Mouse (Mus musculus) neural tube, embryonic 11.5 days (tissue): ENCODE results near the gene Rbfox2. TPM values are rescaled to one million over a fixed set of nuclear protein-coding genes. Genes with fewer than 3 reads are reported as not detected.
"Not testable (repeated sequence)": the region's sequence is repeated elsewhere in the genome, so short reads cannot be mapped to it uniquely, and the experiment has no call there.

ENCODE experiments used
- ATAC-seq: fragments of 200-750 bp; cut with Nextera tagmentation; 2 replicates; pipeline ENCODE4 v1.8.0; 2017; ENCODE audit warnings: moderate number of reproducible peaks, mild to moderate bottlenecking, moderate TSS enrichment, moderate library complexity; ENCODE audit not compliant: insufficient read depth, low FRiP score, low TSS enrichment
- DNase-seq: peaks from one replicate; pipeline ENCODE4 v3.0.0-alpha.2; 2015; ENCODE audit warnings: low spot score
- H3K27ac ChIP-seq: fragments of 300-500 bp; sonication (generic); 2 replicates; pipeline ENCODE4 v1.5.1; 2014; ENCODE audit warnings: low read depth, mild to moderate bottlenecking, low read length
- H3K27me3 ChIP-seq: fragments of 300-500 bp; sonication (generic); 2 replicates; pipeline ENCODE4 v1.6.1; 2014; ENCODE audit warnings: mild to moderate bottlenecking, low read length, mixed read lengths; ENCODE audit not compliant: control insufficient read depth, insufficient read depth
- H3K36me3 ChIP-seq: fragments of 300-500 bp; sonication (generic); 2 replicates; pipeline ENCODE4 v1.6.1; 2014; ENCODE audit warnings: mild to moderate bottlenecking, low read length, moderate library complexity, mixed read lengths; ENCODE audit not compliant: control insufficient read depth, insufficient read depth
- H3K4me1 ChIP-seq: fragments of 300-500 bp; sonication (generic); 2 replicates; pipeline ENCODE4 v1.6.1; 2014; ENCODE audit warnings: low read length, mixed read lengths; ENCODE audit not compliant: control insufficient read depth, insufficient read depth
- H3K4me2 ChIP-seq: fragments of 300-500 bp; sonication (generic); 2 replicates; pipeline ENCODE4 v1.6.1; 2014; ENCODE audit warnings: low read depth, mild to moderate bottlenecking, moderate library complexity
- H3K4me3 ChIP-seq: fragments of 300-500 bp; sonication (generic); 2 replicates; pipeline ENCODE4 v1.5.1; 2014; ENCODE audit warnings: low read depth, low read length
- H3K9ac ChIP-seq: fragments of 300-500 bp; sonication (generic); 2 replicates; pipeline ENCODE4 v1.6.1; 2014; ENCODE audit warnings: mild to moderate bottlenecking, low read length
- H3K9me3 ChIP-seq: fragments of 300-500 bp; sonication (generic); 2 replicates; pipeline ENCODE4 v1.6.1; 2016; ENCODE audit warnings: low read length; ENCODE audit not compliant: control insufficient read depth
- WGBS: fragments of 180-500 bp; shearing (Covaris S2); extraction: QIAGEN DNeasy Blood & Tissue Kit; methylation state at CpG from one replicate; pipeline ENCODE4 v1.1.7; 2014; 5-methylcytosine and 5-hydroxymethylcytosine counted together
- polyA plus RNA-seq: library from polyadenylated mRNA; unstranded; fragments of >200 nt; fragmentation: Nextera tagmentation; extraction: Ambion mirVana; gene quantifications from 2 replicates; pipeline ENCODE4 v1.2.1, GENCODE M21; 2014

The Rbfox2 gene
- polyA plus RNA-seq, 1 experiment from 2014 or later, result 123 TPM

DNA sequence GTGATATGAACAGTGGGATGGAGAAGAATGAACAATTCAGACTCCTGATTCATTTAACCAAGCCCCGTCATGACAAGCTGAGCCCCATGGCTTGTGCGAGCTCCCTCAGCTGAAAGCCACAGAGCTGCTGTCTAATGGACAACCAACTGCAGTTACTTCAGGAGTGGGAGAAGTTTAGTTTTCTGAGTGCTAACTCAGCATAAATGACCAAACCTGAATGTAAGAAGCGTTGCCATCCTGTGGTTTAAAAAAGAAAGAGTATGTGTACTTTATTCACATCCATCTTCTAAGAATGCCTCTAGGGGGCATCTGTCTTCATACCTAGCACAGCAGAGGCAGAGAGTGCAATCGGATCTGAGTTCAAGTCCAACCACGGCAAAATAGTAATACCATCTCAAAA is 35.5 kb downstream of the Rbfox2 start:
- Histone ChIP-seq H3K27me3 (no peaks in the 10 kb centered on the region), H3K4me3 (no peak overlapping the region), H3K9me3 (no peaks in the 10 kb centered on the region), H3K4me2 (no peak overlapping the region), H3K36me3 (no peaks in the 10 kb centered on the region), H3K9ac (no peak overlapping the region), H3K4me1 (peaks cover 3% of the 10 kb centered on the region), H3K27ac (no peak overlapping the region)
- DNase-seq (no peak), ATAC-seq (no peak)
- WGBS, result 89% methylated on average over 5 of the region's 5 CpGs

DNA sequence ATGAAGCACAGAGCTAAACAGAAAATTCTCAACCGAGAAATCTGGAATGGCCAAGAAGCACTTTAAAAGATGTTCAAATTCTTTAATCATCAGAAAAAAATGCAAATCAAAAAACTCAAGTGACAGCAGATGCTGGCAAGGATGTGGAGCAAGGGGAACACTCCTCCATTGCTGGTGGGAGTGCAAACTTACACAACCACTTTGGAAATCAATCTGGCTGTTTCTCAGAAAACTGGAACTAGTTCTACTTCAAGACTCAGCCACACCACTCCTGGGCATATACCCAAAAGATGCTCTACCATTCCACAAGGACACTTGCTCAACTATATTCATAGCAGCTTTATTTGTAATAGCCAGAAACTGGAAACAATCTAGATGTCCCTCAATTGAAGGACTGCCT is 37.3 kb downstream of the Rbfox2 start:
- H3K9me3 ChIP-seq, H3K4me1 ChIP-seq, ATAC-seq, H3K27ac ChIP-seq, H3K4me2 ChIP-seq, H3K9ac ChIP-seq, DNase-seq, H3K4me3 ChIP-seq, H3K27me3 ChIP-seq, H3K36me3 ChIP-seq: not testable (repeated sequence)
- 100% methylated on average over 1 of the region's 1 CpGs for WGBS

DNA sequence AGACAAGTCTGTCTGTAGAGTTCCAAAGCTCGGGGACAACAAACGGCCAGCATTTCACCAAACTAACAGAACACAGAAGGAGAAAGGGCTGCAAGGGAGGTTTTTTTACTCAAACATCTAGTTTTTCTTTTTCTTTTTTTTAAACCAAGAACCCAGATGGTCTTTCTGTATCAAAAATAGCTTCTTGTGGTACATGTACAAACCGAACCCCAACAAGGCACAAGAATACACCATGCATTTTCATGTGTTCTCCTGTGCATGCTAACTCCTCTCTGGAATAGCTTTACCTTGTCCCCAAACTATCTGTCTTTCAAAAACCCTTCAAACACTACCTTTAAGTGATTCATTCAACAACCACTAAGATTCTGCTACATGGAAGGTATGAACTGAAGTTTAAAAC is 38.4 kb downstream of the Rbfox2 start:
- WGBS, result 84% methylated on average over 3 of the region's 3 CpGs
- Histone ChIP-seq H3K27ac (no peak overlapping the region), H3K9me3 (no peaks in the 10 kb centered on the region), H3K4me2 (no peak overlapping the region), H3K9ac (no peak overlapping the region), H3K36me3 (no peaks in the 10 kb centered on the region), H3K4me1 (peaks cover 7% of the 10 kb centered on the region), H3K4me3 (no peak overlapping the region), H3K27me3 (no peaks in the 10 kb centered on the region)
- DNase-seq, result no peak
- no peak for ATAC-seq

DNA sequence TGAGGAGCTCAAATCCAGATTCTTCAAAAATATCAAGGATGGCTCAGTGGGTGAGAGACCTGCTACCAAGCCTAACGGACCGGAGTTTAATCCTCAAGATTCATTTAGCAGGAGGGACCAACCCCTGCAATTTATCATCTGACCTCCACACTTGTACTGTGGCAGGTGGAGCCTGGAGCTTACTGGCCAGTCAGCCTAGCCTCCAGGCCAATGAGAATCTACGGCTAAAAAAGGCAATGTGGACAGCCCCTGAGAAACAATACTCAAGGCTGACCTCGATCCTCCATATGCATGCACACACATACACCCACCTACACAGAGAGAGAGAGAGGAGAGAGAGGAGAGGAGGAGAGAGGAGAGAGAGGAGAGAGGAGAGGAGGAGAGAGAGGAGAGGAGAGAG is 41.5 kb downstream of the Rbfox2 start:
- H3K36me3 ChIP-seq, result no peaks in the 10 kb centered on the region
- no peak overlapping the region for H3K9ac ChIP-seq
- peaks cover 7% of the 10 kb centered on the region for H3K4me1 ChIP-seq
- no peaks in the 10 kb centered on the region for H3K9me3 ChIP-seq
- 42% methylated on average over 4 of the region's 4 CpGs for WGBS
- no peak overlapping the region for H3K4me3 ChIP-seq
- ATAC-seq (no peak), DNase-seq (peak; percentile 31)
- no peak overlapping the region for H3K4me2 ChIP-seq
- H3K27me3 ChIP-seq, result no peaks in the 10 kb centered on the region
- no peak overlapping the region for H3K27ac ChIP-seq

DNA sequence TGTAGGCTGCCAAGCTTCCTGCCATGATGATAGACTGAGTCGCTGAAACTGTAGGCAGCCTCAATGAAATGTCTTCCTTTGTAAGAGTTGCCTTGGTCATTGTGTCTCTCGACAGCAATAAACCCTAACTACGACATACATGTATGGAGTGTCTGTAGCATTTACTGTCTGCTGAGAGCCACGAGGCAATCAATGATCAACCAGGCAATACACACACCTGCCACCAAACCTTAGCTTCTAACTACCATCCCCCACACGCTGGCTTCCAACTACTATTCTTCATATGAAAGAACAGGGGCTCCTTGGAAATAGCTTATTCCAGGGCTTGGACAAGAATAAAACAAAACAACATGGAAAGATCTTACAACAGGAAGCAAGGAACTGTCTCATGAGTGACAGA is 42.5 kb downstream of the Rbfox2 start:
- Histone ChIP-seq H3K9ac (no peak overlapping the region), H3K27ac (no peak overlapping the region), H3K27me3 (no peaks in the 10 kb centered on the region), H3K4me3 (no peak overlapping the region), H3K4me2 (no peak overlapping the region), H3K9me3 (no peaks in the 10 kb centered on the region), H3K4me1 (peaks cover 7% of the 10 kb centered on the region), H3K36me3 (no peaks in the 10 kb centered on the region)
- 79% methylated on average over 5 of the region's 5 CpGs for WGBS
- ATAC-seq, result no peak
- no peak for DNase-seq

DNA sequence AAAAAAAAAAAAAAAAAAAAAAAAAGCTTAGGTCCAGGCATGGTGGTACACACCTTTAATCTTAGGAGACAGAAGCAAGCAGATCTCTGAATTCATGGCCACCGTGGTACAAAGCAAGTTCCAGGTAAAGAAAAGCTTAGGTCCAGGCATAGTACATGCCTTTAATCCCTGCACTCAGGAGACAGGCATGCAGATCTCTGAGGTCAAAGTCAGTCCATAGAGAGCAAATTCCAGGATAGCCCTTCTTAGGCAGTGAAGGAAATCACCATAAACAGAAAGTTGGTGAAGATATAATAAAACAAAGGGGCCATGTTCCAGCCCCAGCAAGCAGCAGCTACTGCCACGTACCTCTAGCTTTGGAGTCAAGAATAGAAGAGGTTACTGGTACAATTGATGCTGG is 44.0 kb downstream of the Rbfox2 start:
- ATAC-seq, result no peak
- WGBS, result 92% methylated on average over 2 of the region's 2 CpGs

DNA sequence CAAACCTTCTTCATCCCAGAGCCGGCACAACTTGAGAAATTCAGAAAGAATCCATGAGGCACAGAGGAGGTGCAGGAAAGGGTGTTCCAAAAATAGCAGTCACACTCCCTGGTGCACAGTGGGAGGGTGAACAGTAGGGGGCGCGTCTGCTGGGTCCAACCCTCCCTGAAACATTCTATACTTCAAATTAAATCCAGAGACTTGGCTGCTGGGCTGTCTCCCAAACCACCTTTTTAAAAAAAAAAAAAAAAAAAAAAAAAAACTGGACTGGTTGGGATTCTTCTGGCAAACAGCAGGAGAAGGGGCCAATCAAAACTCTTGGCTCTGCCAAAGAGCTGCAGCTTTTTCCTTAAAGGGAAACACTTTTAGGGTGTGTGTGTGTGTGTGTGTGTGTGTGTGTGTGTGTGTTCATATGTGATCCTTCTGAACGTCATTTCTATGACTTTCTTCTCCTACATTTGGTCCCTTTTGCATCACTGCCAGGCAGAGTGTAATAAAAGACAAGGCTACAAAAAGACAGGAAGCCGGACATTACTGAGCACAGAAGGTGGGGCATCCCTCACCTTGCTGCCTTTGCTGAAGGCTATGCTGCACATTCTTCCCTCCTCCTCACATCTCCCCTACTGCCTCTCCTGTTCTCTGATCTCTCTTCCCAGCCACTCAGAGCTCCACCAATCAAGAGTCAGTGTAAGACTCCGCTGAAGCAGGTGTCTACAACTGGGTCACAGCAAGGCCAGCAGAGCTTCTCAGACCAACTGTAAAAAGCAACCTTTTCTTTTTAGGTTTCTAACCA is 49.2 kb downstream of the Rbfox2 start:
- Histone ChIP-seq H3K36me3 (no peaks in the 10 kb centered on the region), H3K9ac (no peak overlapping the region), H3K4me1 (peaks cover 8% of the 10 kb centered on the region; the same call in 1 of the 2 replicates), H3K9me3 (no peaks in the 10 kb centered on the region), H3K4me3 (no peak overlapping the region), H3K4me2 (no peak overlapping the region), H3K27ac (no peak overlapping the region), H3K27me3 (no peaks in the 10 kb centered on the region)
- ATAC-seq, result no peak
- WGBS, result 22% methylated on average over 6 of the region's 6 CpGs
- DNase-seq, result peak; percentile 58

More for the DNA sequence above, 44.0 kb downstream of the Rbfox2 start:
- Histone ChIP-seq H3K27me3 (no peaks in the 10 kb centered on the region), H3K4me3 (no peak overlapping the region), H3K9ac (no peak overlapping the region), H3K4me2 (no peak overlapping the region), H3K9me3 (no peaks in the 10 kb centered on the region), H3K36me3 (no peaks in the 10 kb centered on the region), H3K27ac (no peak overlapping the region), H3K4me1 (peaks cover 4% of the 10 kb centered on the region)
- no peak for DNase-seq

DNA sequence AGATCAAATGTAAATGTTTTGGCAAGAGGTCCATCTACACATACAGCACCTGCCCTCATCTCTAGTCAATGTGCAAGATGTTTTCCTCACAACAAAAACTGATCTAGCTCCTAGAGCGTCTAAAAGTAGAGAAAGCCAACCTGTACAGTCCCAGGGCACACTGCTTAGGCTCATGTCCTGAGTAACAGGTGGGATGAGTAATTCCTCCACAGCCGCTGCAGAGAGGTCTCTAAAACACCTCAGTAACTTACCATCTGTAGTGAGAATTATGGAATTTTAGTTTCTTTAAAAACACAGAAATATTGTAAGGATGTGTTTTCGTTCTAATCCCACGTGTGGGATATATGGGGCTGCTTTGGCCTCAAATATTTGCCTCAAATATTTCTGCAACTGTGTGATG is 50.0 kb downstream of the Rbfox2 start:
- Histone ChIP-seq H3K27ac (no peak overlapping the region), H3K4me2 (no peak overlapping the region), H3K27me3 (no peaks in the 10 kb centered on the region), H3K36me3 (no peaks in the 10 kb centered on the region), H3K9me3 (no peaks in the 10 kb centered on the region), H3K9ac (no peak overlapping the region), H3K4me3 (no peak overlapping the region), H3K4me1 (peaks cover 8% of the 10 kb centered on the region; the same call in 1 of the 2 replicates)
- DNase-seq (no peak), ATAC-seq (no peak)
- 84% methylated on average over 4 of the region's 4 CpGs for WGBS

DNA sequence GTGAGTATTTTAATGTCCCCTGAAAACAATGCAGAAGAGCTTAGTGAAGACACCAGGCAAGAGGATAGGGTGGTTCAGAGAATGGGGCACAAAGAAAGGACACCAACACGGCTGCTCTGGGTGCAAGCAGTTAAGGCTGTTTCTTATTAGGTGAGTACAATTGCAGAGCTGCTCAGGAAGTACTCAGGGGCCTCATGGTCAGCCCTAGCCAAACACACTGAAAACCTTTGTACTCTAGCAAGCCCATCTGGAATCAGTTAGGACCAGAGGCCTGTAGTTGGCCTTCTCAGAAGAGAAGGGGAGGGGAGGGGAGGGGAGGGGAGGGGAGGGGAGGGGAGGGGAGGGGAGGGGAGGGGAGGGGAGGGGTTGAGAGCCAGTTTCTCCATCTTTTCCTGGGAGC is 52.2 kb downstream of the Rbfox2 start:
- H3K27ac ChIP-seq, result peak overlapping the region; percentile 81; the same call in 1 of the 2 replicates
- H3K36me3 ChIP-seq, result no peaks in the 10 kb centered on the region
- H3K27me3 ChIP-seq, result no peaks in the 10 kb centered on the region
- 0% methylated on average over 1 of the region's 1 CpGs for WGBS
- H3K4me2 ChIP-seq, result no peak overlapping the region
- ATAC-seq (no peak), DNase-seq (peak; percentile 47)
- no peaks in the 10 kb centered on the region for H3K9me3 ChIP-seq
- no peak overlapping the region; the same call in 1 of the 2 replicates for H3K9ac ChIP-seq
- H3K4me3 ChIP-seq, result no peak overlapping the region
- H3K4me1 ChIP-seq, result peaks cover 8% of the 10 kb centered on the region; the same call in 1 of the 2 replicates
